Mouse (Mus musculus) retina, adult 2 months (tissue): ENCODE data around the gene Gm17521.
"Not testable (repeated sequence)": the region's sequence is repeated elsewhere in the genome, so short reads cannot be mapped to it uniquely, and the experiment has no call there.

Experiments used
- DNase-seq: peaks from one replicate; pipeline ENCODE4 v3.0.0-alpha.2; 2012; ENCODE audit warnings: low read depth, low spot score

The Gm17521 gene

GRCm38 (mm10) chrX:123029569-123029968 is at the start of gene Gm17521:
Gm17521 (minus strand) TSS chrX:123029669.
- not testable (repeated sequence) for DNase-seq

DNA sequence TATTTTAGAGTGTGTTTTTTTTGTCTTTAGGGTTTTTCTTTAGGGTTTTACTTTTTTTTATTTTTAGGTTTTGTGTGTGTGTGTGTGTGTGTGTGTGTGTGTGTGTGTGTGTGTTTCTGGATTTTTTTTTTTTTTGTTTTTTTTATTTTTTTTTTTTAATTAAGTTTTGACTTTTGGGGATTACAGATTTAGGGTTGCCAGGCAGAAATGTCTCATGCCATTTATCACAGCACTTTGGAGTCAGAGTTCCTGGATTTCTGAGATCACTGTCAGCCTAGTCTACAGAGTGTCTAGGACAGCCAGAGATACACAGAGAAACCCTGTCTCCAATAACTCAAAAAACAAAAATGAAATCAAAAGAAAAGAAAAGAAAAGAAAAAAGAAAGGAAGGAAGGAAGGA is 14.5 kb upstream of the Gm17521 start:
- no peak for DNase-seq

GRCm38 (mm10) chrX:123043516-123043915 is 14.0 kb upstream of the Gm17521 start:
- DNase-seq: no peak
